Mouse (Mus musculus) erythroblast, embryonic 14.5 days (primary cell): ENCODE data around the gene Apom.

ENCODE experiments used
- GATA1 ChIP-seq: IDR thresholded peaks from 2 replicates; pipeline ENCODE4 v1.6.1; 2012; ENCODE audit warnings: low read length, inconsistent platforms, mixed read lengths
- TAL1 ChIP-seq: IDR thresholded peaks from 3 replicates; pipeline ENCODE4 v1.6.1; 2012; ENCODE audit warnings: low read length, inconsistent platforms, mixed read lengths

DNA sequence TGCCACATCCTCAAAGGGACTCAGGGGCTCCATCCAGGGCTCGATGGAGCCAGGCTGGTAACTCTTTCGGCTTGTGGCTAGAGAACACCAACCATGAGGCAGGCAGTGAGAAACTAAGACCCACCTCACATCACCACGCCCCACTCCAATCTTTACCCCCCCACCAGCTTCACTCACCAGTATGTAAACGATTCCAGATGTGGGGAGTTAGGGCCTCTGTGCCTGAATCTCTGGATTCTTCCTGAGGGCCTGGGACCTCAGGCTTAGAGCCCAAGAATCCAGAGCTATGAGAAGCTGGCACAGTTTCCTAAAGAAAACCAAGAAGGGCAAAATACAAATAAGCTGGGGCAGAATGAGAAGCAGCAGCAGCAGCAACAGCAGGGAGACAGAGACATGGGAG is 22.1 kb upstream of the Apom start:
- TF ChIP-seq TAL1 (no peak), GATA1 (no peak)
